Mouse (Mus musculus) cortical plate, adult 2 months (tissue): ENCODE measurements at regions not wholly inside any gene's neighbourhood (a gene's known extent, or its start where the extent isn't known, plus 50 kb on each side); places are given as distances from the start of the nearest gene placed in this dataset.

ENCODE experiments used
- H3K27ac ChIP-seq: fragments of 200-500 bp; 2 replicates; pipeline ENCODE4 v1.5.1; 2012; ENCODE audit warnings: low read length, control low read depth, inconsistent platforms; ENCODE audit not compliant: insufficient read depth
- H3K4me1 ChIP-seq: fragments of 200-500 bp; 2 replicates; pipeline ENCODE4 v1.6.1; 2011; ENCODE audit warnings: low read length; ENCODE audit not compliant: control insufficient read depth, insufficient read depth
- H3K4me3 ChIP-seq: fragments of 200-500 bp; 2 replicates; pipeline ENCODE4 v1.5.1; 2011; ENCODE audit warnings: mild to moderate bottlenecking, low read length, control low read depth; ENCODE audit not compliant: insufficient read depth
- CTCF ChIP-seq: fragments of 200-500 bp; IDR thresholded peaks from 2 replicates; pipeline ENCODE4 v1.5.1; 2011; ENCODE audit warnings: mild to moderate bottlenecking, control low read depth, low read length; ENCODE audit not compliant: insufficient read depth; ENCODE audit errors: extremely low read depth
- POLR2A ChIP-seq: fragments of 200-500 bp; IDR thresholded peaks from 2 replicates; pipeline ENCODE4 v1.6.1; 2011; ENCODE audit warnings: mild to moderate bottlenecking, low read length, control low read depth; ENCODE audit not compliant: insufficient read depth; ENCODE audit errors: extremely low read depth

- Histone ChIP-seq H3K4me1 (peaks cover 1% of the 10 kb centered on the region; the same call in 1 of the 2 replicates), H3K27ac (no peak overlapping the region), H3K4me3 (no peak overlapping the region)
- TF ChIP-seq CTCF (no peak), POLR2A (no peak)
These were observed 103.5 kb upstream of the Ado start for GRCm38 (mm10) chr10:67652300-67652699.

- TF ChIP-seq POLR2A (no peak), CTCF (no peak)
- Histone ChIP-seq H3K4me3 (no peak overlapping the region), H3K27ac (no peak overlapping the region), H3K4me1 (peaks cover 4% of the 10 kb centered on the region; the same call in 1 of the 2 replicates)
These were observed 102.6 kb upstream of the Ado start for GRCm38 (mm10) chr10:67651386-67651785.

GRCm38 (mm10) chr10:67647777-67648727 lies 99.3 kb upstream of the Ado start:
- Histone ChIP-seq H3K27ac (no peak overlapping the region), H3K4me1 (peaks cover 4% of the 10 kb centered on the region; the same call in 1 of the 2 replicates), H3K4me3 (no peak overlapping the region)
- TF ChIP-seq CTCF: no peak

- H3K27ac ChIP-seq: no peak overlapping the region
- H3K4me1 ChIP-seq: peaks cover 4% of the 10 kb centered on the region; the same call in 1 of the 2 replicates
- no peak for TF ChIP-seq POLR2A
- no peak overlapping the region for H3K4me3 ChIP-seq
These were observed 98.2 kb upstream of the Ado start for GRCm38 (mm10) chr10:67646659-67647559.

GRCm38 (mm10) chr10:67645821-67646220 lies 97.1 kb upstream of the Ado start:
- peaks cover 3% of the 10 kb centered on the region; the same call in 1 of the 2 replicates for H3K4me1 ChIP-seq
- TF ChIP-seq POLR2A (no peak), CTCF (no peak)

GRCm38 (mm10) chr10:67644280-67644679 lies 95.5 kb upstream of the Ado start:
- H3K4me1 ChIP-seq: peaks cover 3% of the 10 kb centered on the region; the same call in 1 of the 2 replicates
- no peak overlapping the region for H3K4me3 ChIP-seq
- no peak for TF ChIP-seq CTCF
- TF ChIP-seq POLR2A: no peak
- no peak overlapping the region for H3K27ac ChIP-seq

More at GRCm38 (mm10) chr10:67645821-67646220, 97.1 kb upstream of the Ado start:
- no peak overlapping the region for H3K27ac ChIP-seq
- H3K4me3 ChIP-seq: no peak overlapping the region

GRCm38 (mm10) chr10:67643685-67644084 lies 94.9 kb upstream of the Ado start:
- H3K4me1 ChIP-seq: peaks cover 3% of the 10 kb centered on the region; the same call in 1 of the 2 replicates
- no peak overlapping the region for H3K27ac ChIP-seq
- TF ChIP-seq CTCF: no peak
- no peak for TF ChIP-seq POLR2A
- H3K4me3 ChIP-seq: no peak overlapping the region

GRCm38 (mm10) chr10:67637339-67637738 lies 88.6 kb upstream of the Ado start:
- H3K4me3 ChIP-seq: no peak overlapping the region
- TF ChIP-seq CTCF (no peak), POLR2A (no peak)
- H3K27ac ChIP-seq: no peak overlapping the region
- no peaks in the 10 kb centered on the region for H3K4me1 ChIP-seq

GRCm38 (mm10) chr10:67636569-67636968 lies 87.8 kb upstream of the Ado start:
- TF ChIP-seq POLR2A (no peak), CTCF (no peak)
- Histone ChIP-seq H3K27ac (no peak overlapping the region), H3K4me1 (no peaks in the 10 kb centered on the region), H3K4me3 (no peak overlapping the region)
